Mouse (Mus musculus) lung, postnatal 0 days (tissue): ENCODE data around the gene Pnpla8. TPM values are rescaled to one million over a fixed set of nuclear protein-coding genes. Genes with fewer than 3 reads are reported as not detected.

Experiments
- ATAC-seq: fragments of 200-750 bp; cut with Nextera tagmentation; 2 replicates; pipeline ENCODE4 v1.8.0; 2017; ENCODE audit warnings: moderate library complexity
- DNase-seq: peaks from one replicate; pipeline ENCODE4 v3.0.0-alpha.2; 2016; ENCODE audit warnings: low spot score
- H3K27ac ChIP-seq: fragments of 300-500 bp; sonication (generic); 2 replicates; pipeline ENCODE4 v1.5.1; 2014; ENCODE audit warnings: antibody characterized with exemption, mild to moderate bottlenecking, low read length, mixed read lengths
- H3K27me3 ChIP-seq: fragments of 300-500 bp; sonication (generic); replicated peaks from 2 replicates; pipeline ENCODE4 v1.6.1; 2014; ENCODE audit warnings: low read length, mixed read lengths; ENCODE audit not compliant: insufficient read depth
- H3K36me3 ChIP-seq: fragments of 300-500 bp; sonication (generic); 2 replicates; pipeline ENCODE4 v1.6.1; 2014; ENCODE audit warnings: low read length, mixed read lengths; ENCODE audit not compliant: insufficient read depth
- H3K4me1 ChIP-seq: fragments of 300-500 bp; sonication (generic); 2 replicates; pipeline ENCODE4 v1.6.1; 2014; ENCODE audit warnings: antibody characterized with exemption, low read depth, low read length, mixed read lengths; ENCODE audit not compliant: insufficient read depth
- H3K4me2 ChIP-seq: fragments of 300-500 bp; sonication (generic); replicated peaks from 2 replicates; pipeline ENCODE4 v1.6.1; 2014; ENCODE audit warnings: low read depth, mild to moderate bottlenecking, low read length, moderate library complexity, mixed read lengths
- H3K4me3 ChIP-seq: fragments of 300-500 bp; sonication (generic); 2 replicates; pipeline ENCODE4 v1.5.1; 2014; ENCODE audit warnings: low read depth, low read length
- H3K9ac ChIP-seq: fragments of 300-500 bp; sonication (generic); replicated peaks from 2 replicates; pipeline ENCODE4 v1.6.1; 2014; ENCODE audit warnings: low read depth, mild to moderate bottlenecking
- H3K9me3 ChIP-seq: fragments of 300-500 bp; sonication (generic); 2 replicates; pipeline ENCODE4 v1.6.1; 2016; ENCODE audit warnings: low read length, mixed read lengths
- CTCF ChIP-seq: IDR thresholded peaks from 2 replicates; pipeline ENCODE4 v1.5.1; 2016; ENCODE audit warnings: antibody characterized with exemption, mild to moderate bottlenecking
- EP300 ChIP-seq: IDR thresholded peaks from 2 replicates; pipeline ENCODE4 v1.6.1; 2016; ENCODE audit warnings: antibody characterized with exemption, mild to moderate bottlenecking, control low read depth
- whole genome bisulfite sequencing: fragments of 180-500 bp; shearing (Covaris S2); extraction: QIAGEN DNeasy Blood & Tissue Kit; methylation state at CpG from one replicate; pipeline ENCODE4 v1.1.7; 2014; 5-methylcytosine and 5-hydroxymethylcytosine counted together
- polyA plus RNA-seq: library from polyadenylated mRNA; unstranded; fragments of >200 nt; fragmentation: Nextera tagmentation; extraction: Ambion mirVana; gene quantifications from 2 replicates; pipeline ENCODE4 v1.2.1, GENCODE M21; 2015

The Pnpla8 gene
- polyA plus RNA-seq, 1 experiment from 2014 or later: 72.4 TPM

- Histone ChIP-seq H3K4me1 (no peaks in the 10 kb centered on the region), H3K4me2 (no peak overlapping the region), H3K27ac (no peak overlapping the region), H3K9me3 (no peaks in the 10 kb centered on the region), H3K4me3 (no peak overlapping the region), H3K9ac (no peak overlapping the region), H3K27me3 (no peaks in the 10 kb centered on the region), H3K36me3 (no peaks in the 10 kb centered on the region)
- WGBS: 71% methylated on average over 3 of the region's 3 CpGs
- ATAC-seq (no peak), DNase-seq (no peak)
- no peak for TF ChIP-seq CTCF
- TF ChIP-seq EP300: no peak
These were observed 3.5 kb downstream of the Pnpla8 start for GRCm38 (mm10) chr12:44224650-44225049.

GRCm38 (mm10) chr12:44241090-44241489 is 19.9 kb downstream of the Pnpla8 start:
- Histone ChIP-seq H3K4me1 (no peaks in the 10 kb centered on the region), H3K27ac (no peak overlapping the region), H3K4me2 (no peak overlapping the region), H3K36me3 (no peaks in the 10 kb centered on the region), H3K27me3 (no peaks in the 10 kb centered on the region), H3K9me3 (no peaks in the 10 kb centered on the region), H3K4me3 (no peak overlapping the region), H3K9ac (no peak overlapping the region)
- TF ChIP-seq EP300 (no peak), CTCF (no peak)
- DNase-seq: no peak
- WGBS: 68% methylated on average over 7 of the region's 7 CpGs
- ATAC-seq: no peak

DNA sequence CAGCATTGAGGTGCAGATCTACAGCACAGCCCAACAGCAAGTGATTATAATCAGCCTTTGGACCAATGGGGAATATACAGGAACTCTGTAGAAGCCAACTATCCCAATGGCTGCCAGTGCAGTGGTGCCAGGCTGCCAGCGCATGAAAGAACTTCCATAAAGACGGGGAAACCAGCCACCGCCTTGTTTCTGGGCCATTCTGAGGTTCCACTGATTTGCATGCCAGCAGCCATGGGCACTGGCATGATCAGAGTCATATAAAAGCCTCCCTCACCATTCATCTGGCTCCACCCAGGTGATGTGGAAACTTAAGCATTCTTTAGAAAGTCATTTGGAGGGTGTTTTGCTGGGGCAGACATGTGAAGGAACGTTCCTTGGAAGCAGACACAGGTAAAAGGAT is 21.2 kb downstream of the Pnpla8 start:
- H3K4me3 ChIP-seq: no peak overlapping the region
- no peaks in the 10 kb centered on the region for H3K9me3 ChIP-seq
- no peak for ATAC-seq
- H3K4me2 ChIP-seq: no peak overlapping the region
- H3K27me3 ChIP-seq: no peaks in the 10 kb centered on the region
- no peaks in the 10 kb centered on the region for H3K4me1 ChIP-seq
- no peak overlapping the region for H3K9ac ChIP-seq
- no peak for DNase-seq
- no peak overlapping the region for H3K27ac ChIP-seq
- H3K36me3 ChIP-seq: no peaks in the 10 kb centered on the region
- WGBS: 83% methylated on average over 4 of the region's 4 CpGs
- TF ChIP-seq EP300 (no peak), CTCF (no peak)

GRCm38 (mm10) chr12:44245739-44246138 is 24.6 kb downstream of the Pnpla8 start:
- no peak overlapping the region for H3K27ac ChIP-seq
- no peaks in the 10 kb centered on the region for H3K9me3 ChIP-seq
- TF ChIP-seq EP300 (no peak), CTCF (no peak)
- no peaks in the 10 kb centered on the region for H3K27me3 ChIP-seq
- H3K4me1 ChIP-seq: no peaks in the 10 kb centered on the region
- ATAC-seq (no peak), DNase-seq (no peak)
- no peak overlapping the region for H3K4me3 ChIP-seq
- no peak overlapping the region for H3K4me2 ChIP-seq
- H3K9ac ChIP-seq: no peak overlapping the region
- H3K36me3 ChIP-seq: no peaks in the 10 kb centered on the region
- WGBS: 85% methylated on average over 3 of the region's 3 CpGs

DNA sequence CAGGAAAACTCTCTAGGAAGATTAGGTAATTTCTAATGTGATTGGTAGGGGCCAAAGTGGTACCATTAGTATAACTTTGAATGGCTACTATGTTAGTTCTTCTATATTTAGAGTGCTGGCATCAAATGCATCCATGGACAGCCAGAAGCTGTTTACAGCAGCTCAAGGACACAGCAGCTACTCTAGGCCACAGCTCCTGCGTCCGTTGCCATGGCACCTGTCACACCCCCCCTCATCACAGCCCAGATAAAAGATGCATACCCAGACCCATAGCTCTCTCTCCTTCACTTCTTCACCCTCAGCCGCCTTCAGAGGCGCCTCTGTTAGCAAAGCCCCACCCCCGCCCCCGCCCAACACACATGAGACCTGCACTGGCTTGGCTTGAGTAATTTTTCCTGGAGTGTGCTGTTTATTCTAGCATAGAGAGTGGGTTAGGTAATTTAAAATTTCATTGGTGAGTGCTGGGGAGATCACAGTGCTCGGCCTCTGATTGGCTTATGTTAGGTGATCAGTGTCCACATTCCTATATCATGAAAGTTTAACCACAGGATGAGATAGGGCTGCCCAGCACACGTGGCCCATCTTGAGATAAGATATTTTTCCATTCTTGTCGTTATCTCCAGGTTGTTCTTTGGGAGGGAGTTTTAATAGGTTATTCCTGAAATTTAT is 27.3 kb downstream of the Pnpla8 start:
- Histone ChIP-seq H3K9me3 (no peaks in the 10 kb centered on the region), H3K27me3 (no peaks in the 10 kb centered on the region), H3K4me1 (no peaks in the 10 kb centered on the region), H3K4me2 (no peak overlapping the region), H3K36me3 (no peaks in the 10 kb centered on the region), H3K4me3 (no peak overlapping the region), H3K27ac (no peak overlapping the region), H3K9ac (no peak overlapping the region)
- WGBS: 54% methylated on average over 9 of the region's 9 CpGs
- ATAC-seq: 0 out of 2 replicates have a peak, but pooled peaks have one; percentile 23
- TF ChIP-seq EP300 (no peak), CTCF (no peak)
- DNase-seq: no peak

DNA sequence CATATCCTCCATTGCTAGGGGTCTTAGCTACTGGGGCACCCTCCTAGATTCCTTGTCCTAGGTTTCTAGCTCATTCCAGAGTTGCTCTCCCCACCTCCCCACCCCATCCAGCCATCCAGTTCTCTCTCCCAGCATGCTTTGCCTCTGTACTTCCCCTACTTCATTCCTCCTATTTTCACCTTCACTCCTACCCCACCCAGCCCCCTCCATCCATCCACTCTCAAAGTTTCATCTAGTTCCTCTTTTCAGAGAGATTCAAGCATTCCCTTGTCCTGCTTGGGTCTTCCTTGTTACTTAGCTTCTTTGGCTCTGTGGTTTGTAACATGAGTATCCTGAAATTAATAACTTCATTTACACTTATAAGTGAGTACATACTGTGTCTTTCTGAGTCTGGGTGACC is 41.4 kb downstream of the Pnpla8 start:
- Histone ChIP-seq H3K4me1 (no peaks in the 10 kb centered on the region), H3K36me3 (no peaks in the 10 kb centered on the region), H3K27ac (no peak overlapping the region), H3K4me3 (no peak overlapping the region), H3K9ac (no peak overlapping the region), H3K9me3 (no peaks in the 10 kb centered on the region), H3K4me2 (no peak overlapping the region), H3K27me3 (no peaks in the 10 kb centered on the region)
- DNase-seq: no peak
- ATAC-seq: no peak
- TF ChIP-seq EP300 (no peak), CTCF (no peak)

DNA sequence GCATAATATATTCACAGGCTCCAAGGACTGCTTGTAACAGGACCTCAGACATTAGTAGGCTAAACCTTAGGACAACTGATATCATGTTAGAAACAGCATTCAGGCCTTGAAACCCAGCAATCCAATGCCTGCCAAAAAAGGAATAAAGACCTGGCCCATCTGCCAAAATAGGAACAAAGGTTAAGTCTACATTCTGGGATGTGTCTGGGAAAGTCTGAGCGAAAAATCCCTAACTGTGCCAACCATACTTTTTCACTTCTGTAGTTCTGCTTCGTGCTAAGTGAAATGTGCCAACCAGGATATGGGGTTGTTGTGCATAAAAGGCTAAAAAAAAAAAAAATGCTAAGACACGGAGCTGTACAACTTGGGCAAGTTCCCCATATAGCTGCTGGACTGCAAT is 44.5 kb downstream of the Pnpla8 start:
- no peak overlapping the region for H3K4me3 ChIP-seq
- TF ChIP-seq EP300 (no peak), CTCF (no peak)
- no peaks in the 10 kb centered on the region for H3K4me1 ChIP-seq
- no peaks in the 10 kb centered on the region for H3K9me3 ChIP-seq
- no peaks in the 10 kb centered on the region for H3K27me3 ChIP-seq
- DNase-seq (no peak), ATAC-seq (no peak)
- no peak overlapping the region for H3K9ac ChIP-seq
- H3K36me3 ChIP-seq: no peaks in the 10 kb centered on the region
- H3K27ac ChIP-seq: no peak overlapping the region
- WGBS: 73% methylated on average over 3 of the region's 3 CpGs
- no peak overlapping the region for H3K4me2 ChIP-seq
